ENCODE assay signal across 7 mouse cellular contexts in the genomic region with DNA sequence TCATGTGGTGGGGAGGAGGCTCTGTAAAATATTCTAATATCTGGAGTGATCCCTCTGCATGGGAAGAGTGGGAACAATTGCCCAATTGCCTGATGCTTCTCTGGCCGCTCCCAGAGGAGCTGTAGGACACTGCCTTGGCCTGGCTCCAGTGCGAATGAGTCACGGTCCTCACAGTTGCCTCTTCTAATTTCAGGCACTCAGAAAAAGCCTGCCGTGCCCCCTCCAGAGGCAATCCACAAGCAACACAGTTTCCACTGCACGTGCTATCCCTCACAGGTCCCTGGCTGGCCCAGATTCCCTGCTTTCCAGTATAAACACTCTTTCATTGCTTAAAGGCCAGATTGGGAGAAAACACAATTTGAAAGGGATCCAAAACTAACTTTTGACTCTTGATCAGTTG. TPM values are rescaled to one million over a fixed set of nuclear protein-coding genes. Genes with fewer than 3 reads are reported as not detected.
A peak's percentile ranks its signal among the peaks of the same experiment; 100 is the strongest.
DNase-seq lines count a peak whose midpoint lies in the region; TF ChIP-seq lines count a peak whose summit lies in the region.

No protein-coding gene starts in this region.

- H3K36me3 ChIP-seq in E14TG2a.4 (ENCODE audit: insufficient read depth, low read length) = peaks cover 30% of the 10 kb centered on the region

- DNase-seq in ZHBTc4 (ENCODE audit: low read depth, low spot score) = peak; percentile 47
- DNase-seq in fat pad, adult 2 months (ENCODE audit: extremely low read depth, low read depth, low spot score) = peak; percentile 71
- DNase-seq in heart, postnatal 10 days = peak; percentile 93 to 94
- peak; percentile 76 to 91 for DNase-seq in left cerebral cortex, adult 9 months (ENCODE audit: low spot score in 2 of 2)
- peak; percentile 85 to 89 for DNase-seq in right cerebral cortex, postnatal 36 days (ENCODE audit: low spot score in 2 of 2)
- DNase-seq in embryo, embryonic 9.5 days (ENCODE audit: extremely low spot score) = no peak

- no peaks in the 10 kb centered on the region for H3K9me3 ChIP-seq in E14TG2a.4 (ENCODE audit: low read length)

- no peaks in the 10 kb centered on the region for H3K27me3 ChIP-seq in E14TG2a.4 (ENCODE audit: insufficient read depth, low read length)

- peaks cover 88% of the 10 kb centered on the region for H3K4me1 ChIP-seq in E14TG2a.4 (replicated peaks; ENCODE audit: low read depth, low read length)

- 0 out of 2 replicates have a peak overlapping the region, but pooled peaks have one; percentile 20 for H3K4me3 ChIP-seq in E14TG2a.4 (replicated peaks; ENCODE audit: low read length)

- no peak for TF ChIP-seq CTCF in E14TG2a.4 (conservative IDR thresholded peaks at IDR 0.05; ENCODE audit: low read length)

- intact Hi-C loops in heart, postnatal 10 days (cut with DNase I) = no loop called here

RNA-seq across cellular contexts. Expression of a gene that starts 13.2 kb away (rescaled TPM):
- total RNA-seq in heart, postnatal 10 days (2021) = 10 to 100 TPM; 20.6 to 21.5 TPM

RNA-seq across cellular contexts. Expression of a gene that starts 24.0 kb away (rescaled TPM):
- 10 to 100 TPM; 20.1 to 20.5 TPM for total RNA-seq in heart, postnatal 10 days (2021)
